Mouse (Mus musculus) C2C12 (cell line): ENCODE results near the gene Prr15l. TPM values are rescaled to one million over a fixed set of nuclear protein-coding genes. Genes with fewer than 3 reads are reported as not detected.

Experiments
- H3K27me3 ChIP-seq: one replicate; pipeline ENCODE4 v1.6.1; 2011; ENCODE audit not compliant: control insufficient read depth, insufficient read depth, insufficient read length
- H3K36me3 ChIP-seq: one replicate; pipeline ENCODE4 v1.6.1; 2011; ENCODE audit not compliant: control insufficient read depth, insufficient read depth
- H3K4me3 ChIP-seq: one replicate; pipeline ENCODE4 v1.5.1; 2011; ENCODE audit warnings: mild to moderate bottlenecking, control low read depth; ENCODE audit not compliant: poor library complexity, insufficient read depth, severe bottlenecking
- H3K79me2 ChIP-seq: one replicate; pipeline ENCODE4 v1.6.1; 2011; ENCODE audit not compliant: control insufficient read depth, insufficient read depth
- H3K79me3 ChIP-seq: one replicate; pipeline ENCODE4 v1.6.1; 2011; ENCODE audit warnings: low read depth, control low read depth
- H3ac ChIP-seq: one replicate; pipeline ENCODE3; 2011; ENCODE audit warnings: low read depth; ENCODE audit not compliant: control insufficient read depth, insufficient read length
- CEBPB ChIP-seq: IDR thresholded peaks from one replicate; pipeline ENCODE4 v1.6.1; 2011; ENCODE audit warnings: low read depth, mild to moderate bottlenecking, control low read depth, moderate library complexity
- CTCF ChIP-seq: IDR thresholded peaks from one replicate; pipeline ENCODE4 v1.5.1; 2011; ENCODE audit not compliant: control insufficient read depth, insufficient read depth, insufficient read length
- FOSL1 ChIP-seq: IDR thresholded peaks from one replicate; pipeline ENCODE4 v1.8.0; 2011; ENCODE audit warnings: mild to moderate bottlenecking, low read length; ENCODE audit not compliant: poor library complexity, insufficient read depth, severe bottlenecking
- MAX ChIP-seq: IDR thresholded peaks from one replicate; pipeline ENCODE4 v1.6.1; 2011; ENCODE audit warnings: mild to moderate bottlenecking, control low read depth
- MYOD1 ChIP-seq: IDR thresholded peaks from one replicate; pipeline ENCODE4 v1.6.1; 2011; ENCODE audit warnings: low read depth; ENCODE audit not compliant: control insufficient read depth, insufficient read length
- MYOG ChIP-seq: IDR thresholded peaks from one replicate; pipeline ENCODE4 v1.6.1; 2011; ENCODE audit not compliant: control insufficient read depth, insufficient read length; ENCODE audit errors: extremely low read depth
- USF1 ChIP-seq: IDR thresholded peaks from one replicate; pipeline ENCODE4 v1.6.1; 2011; ENCODE audit warnings: low read depth, mild to moderate bottlenecking, control low read depth, moderate library complexity
- long read RNA-seq, 2 experiments: library from polyadenylated mRNA; unstranded; transcript quantifications; one replicate each; pipeline ENCODE4 v2.0.0; 2019 to 2020
- polyA plus RNA-seq: library from polyadenylated mRNA; unstranded; fragments of >200 nt; fragmentation: generic; extraction: Trizol; gene quantifications from one replicate; pipeline ENCODE4 v1.2.1, GENCODE M21; 2012; ENCODE audit warnings: missing spikeins

The Prr15l gene
- polyA plus RNA-seq, result 0.01 TPM
- long read RNA-seq, experiment 1, result 0 reads
- long read RNA-seq, experiment 2, result 0 reads

GRCm38 (mm10) chr11:96928088-96928487 lies at the start of gene Prr15l:
Gene Prr15l, plus strand, starts transcription at chr11:96928104.
- peaks cover 14% of the 10 kb centered on the region for H3K27me3 ChIP-seq
- no peaks in the 10 kb centered on the region for H3K36me3 ChIP-seq
- H3K79me3 ChIP-seq, result no peaks in the 10 kb centered on the region
- no peaks in the 10 kb centered on the region for H3K79me2 ChIP-seq
- TF ChIP-seq FOSL1 (no peak), USF1 (no peak), MYOD1 (no peak), MAX (no peak), CEBPB (no peak), CTCF (no peak), MYOG (no peak)
- H3K4me3 ChIP-seq, result no peak within 1 kb of the TSS
- H3ac ChIP-seq, result no peak within 1 kb of the TSS

- Histone ChIP-seq H3K27me3 (no peaks in the 10 kb centered on the region), H3K4me3 (no peak overlapping the region), H3ac (no peak overlapping the region), H3K79me3 (no peaks in the 10 kb centered on the region), H3K36me3 (no peaks in the 10 kb centered on the region), H3K79me2 (no peaks in the 10 kb centered on the region)
- TF ChIP-seq USF1, result no peak
- no peak for TF ChIP-seq CTCF
- TF ChIP-seq CEBPB, result no peak
- TF ChIP-seq MAX, result no peak
- no peak for TF ChIP-seq FOSL1
- TF ChIP-seq MYOG, result no peak
- no peak for TF ChIP-seq MYOD1
Observed at GRCm38 (mm10) chr11:96878715-96879114, 49.2 kb upstream of the Prr15l start.

DNA sequence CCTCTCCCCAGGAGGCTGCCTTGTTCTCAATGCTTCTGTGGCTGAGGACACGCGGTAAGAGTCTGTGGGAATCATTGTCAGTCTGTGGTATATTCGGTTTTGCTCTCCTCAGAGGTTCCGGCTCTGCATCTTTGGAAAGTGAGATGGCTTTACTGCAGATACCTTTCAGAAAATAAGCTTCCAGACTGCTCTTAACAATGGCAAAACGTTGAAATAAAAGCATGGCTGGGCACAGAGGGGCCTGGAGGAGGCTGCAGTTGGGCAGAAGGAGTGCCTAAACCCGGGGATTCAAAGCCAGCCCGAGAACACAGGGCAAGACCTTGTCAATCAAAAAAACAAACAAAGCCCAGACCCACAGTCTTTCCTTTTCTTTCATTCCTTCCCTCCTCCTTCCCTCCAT lies 48.5 kb upstream of the Prr15l start:
- TF ChIP-seq MYOD1 (no peak), USF1 (no peak), MYOG (no peak), MAX (no peak), CTCF (no peak), FOSL1 (no peak), CEBPB (no peak)
- Histone ChIP-seq H3K36me3 (no peaks in the 10 kb centered on the region), H3K4me3 (no peak overlapping the region), H3K27me3 (no peaks in the 10 kb centered on the region), H3ac (no peak overlapping the region), H3K79me2 (no peaks in the 10 kb centered on the region), H3K79me3 (no peaks in the 10 kb centered on the region)

DNA sequence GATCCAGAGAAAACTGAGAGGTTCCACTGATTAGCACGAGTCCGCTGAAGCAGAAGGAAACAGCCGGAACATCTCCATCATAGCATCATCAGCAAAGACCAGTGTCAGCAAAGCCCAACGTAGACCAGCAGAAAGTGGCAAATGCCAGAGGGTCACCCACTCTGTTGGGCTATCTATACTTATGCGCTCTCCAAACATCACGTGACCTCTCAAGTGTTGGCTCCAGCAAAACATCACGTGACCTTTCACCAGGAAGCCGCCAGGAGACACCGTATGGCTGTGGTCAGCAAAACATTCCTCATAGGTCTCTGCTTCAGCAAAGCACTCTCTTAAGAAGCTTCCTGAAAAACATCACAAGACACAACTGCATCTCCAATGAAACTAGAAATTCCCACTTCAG lies 47.6 kb upstream of the Prr15l start:
- Histone ChIP-seq H3K27me3 (no peaks in the 10 kb centered on the region), H3K79me3 (no peaks in the 10 kb centered on the region), H3ac (no peak overlapping the region), H3K4me3 (no peak overlapping the region), H3K79me2 (no peaks in the 10 kb centered on the region), H3K36me3 (no peaks in the 10 kb centered on the region)
- TF ChIP-seq MAX (no peak), FOSL1 (no peak), USF1 (peak; percentile 74)

- TF ChIP-seq USF1 (no peak), MYOG (no peak), FOSL1 (no peak), CEBPB (no peak), MAX (no peak), CTCF (no peak), MYOD1 (no peak)
- Histone ChIP-seq H3K27me3 (no peaks in the 10 kb centered on the region), H3ac (no peak overlapping the region), H3K79me3 (no peaks in the 10 kb centered on the region), H3K4me3 (no peak overlapping the region), H3K36me3 (no peaks in the 10 kb centered on the region), H3K79me2 (no peaks in the 10 kb centered on the region)
Observed at GRCm38 (mm10) chr11:96885901-96886340, 42.0 kb upstream of the Prr15l start.

GRCm38 (mm10) chr11:96886942-96887546 lies 40.9 kb upstream of the Prr15l start:
- Histone ChIP-seq H3K27me3 (no peaks in the 10 kb centered on the region), H3K4me3 (no peak overlapping the region), H3K79me3 (no peaks in the 10 kb centered on the region), H3K36me3 (no peaks in the 10 kb centered on the region), H3ac (no peak overlapping the region), H3K79me2 (no peaks in the 10 kb centered on the region)
- no peak for TF ChIP-seq CTCF
- TF ChIP-seq CEBPB, result no peak
- TF ChIP-seq MAX, result no peak
- TF ChIP-seq MYOD1, result no peak
- TF ChIP-seq USF1, result no peak
- no peak for TF ChIP-seq FOSL1
- TF ChIP-seq MYOG, result no peak
